Mouse (Mus musculus) bone marrow, adult 2 months (tissue): Measurements from ENCODE around the gene Bsn. TPM values are rescaled to one million over a fixed set of nuclear protein-coding genes. Genes with fewer than 3 reads are reported as not detected.

Source experiments
- H3K27ac ChIP-seq: fragments of 200-500 bp; 2 replicates; pipeline ENCODE4 v1.5.1; 2012; ENCODE audit warnings: low read depth, mild to moderate bottlenecking, control low read depth, inconsistent platforms, low read length; ENCODE audit not compliant: control insufficient read depth, poor library complexity, insufficient read depth
- H3K4me1 ChIP-seq: fragments of 200-500 bp; 2 replicates; pipeline ENCODE4 v1.6.1; 2011; ENCODE audit warnings: low read length; ENCODE audit not compliant: control insufficient read depth, insufficient read depth
- H3K4me3 ChIP-seq: fragments of 200-500 bp; replicated peaks from 2 replicates; pipeline ENCODE3; 2011; ENCODE audit warnings: mild to moderate bottlenecking, low read depth, low read length, control low read depth; ENCODE audit not compliant: control insufficient read depth
- CTCF ChIP-seq: fragments of 200-500 bp; IDR thresholded peaks from 2 replicates; pipeline ENCODE4 v1.5.1; 2011; ENCODE audit warnings: low read length, control low read depth; ENCODE audit not compliant: control insufficient read depth, insufficient read depth
- POLR2A ChIP-seq: fragments of 200-500 bp; IDR thresholded peaks from 2 replicates; pipeline ENCODE4 v1.6.1; 2011; ENCODE audit warnings: low read depth, mild to moderate bottlenecking, control low read depth, low read length, borderline replicate concordance; ENCODE audit not compliant: control insufficient read depth
- WGBS: fragments of 180-500 bp; shearing (Covaris S2); methylation state at CpG from one replicate; pipeline ENCODE4 v1.1.7; 2018; 5-methylcytosine and 5-hydroxymethylcytosine counted together
- polyA plus RNA-seq: library from polyadenylated mRNA; stranded (reverse); fragments of >200 nt; gene quantifications from 2 replicates; pipeline ENCODE4 v1.2.4, GENCODE M21; 2011; ENCODE audit warnings: low replicate concordance; ENCODE audit not compliant: missing spikeins, insufficient read depth, insufficient read length

The Bsn gene
- polyA plus RNA-seq, 1 experiment = 1.9 TPM

DNA sequence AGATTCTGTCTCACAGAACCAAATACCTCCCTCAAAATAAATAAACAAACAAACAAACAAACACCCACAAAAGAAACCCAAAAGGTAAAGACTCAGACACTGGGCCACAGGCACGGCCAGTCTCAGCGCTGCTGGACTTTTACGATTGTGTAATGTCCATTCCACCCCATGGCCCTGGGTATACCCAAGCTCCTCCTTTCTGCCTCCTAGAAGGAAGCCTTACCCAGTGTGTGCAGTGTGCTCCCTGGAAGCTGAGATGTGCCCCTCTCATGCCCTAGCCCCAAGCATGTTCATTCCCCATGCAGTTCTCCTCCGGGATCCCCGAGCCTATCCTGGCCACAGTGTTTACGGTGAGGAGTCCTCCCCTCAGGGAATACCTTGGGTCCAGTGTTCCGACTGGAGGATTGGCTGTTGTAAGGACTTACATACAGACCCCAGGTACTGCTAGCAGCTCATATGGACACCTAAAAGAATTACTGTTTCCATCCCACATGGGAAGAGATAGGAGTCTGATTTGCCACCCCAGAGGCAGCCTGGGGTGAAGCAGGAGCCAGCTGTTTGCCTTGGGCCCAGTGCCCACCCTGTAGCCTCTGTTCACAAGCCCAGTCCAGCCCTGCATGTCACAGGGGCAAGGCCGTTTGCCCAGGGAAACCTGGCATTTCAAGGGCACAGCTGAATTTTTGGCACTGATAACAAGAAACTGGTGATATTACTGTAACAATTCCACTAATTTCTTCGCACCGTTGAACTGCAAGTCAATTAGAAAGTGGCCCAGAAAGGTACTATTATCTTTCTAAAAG is 68.8 kb downstream of the Bsn start:
- H3K27ac ChIP-seq = no peak overlapping the region
- 83% methylated on average over 10 of the region's 10 CpGs for WGBS
- TF ChIP-seq POLR2A (no peak), CTCF (no peak)
- H3K4me1 ChIP-seq = peaks cover 2% of the 10 kb centered on the region; the same call in 1 of the 2 replicates
- no peak overlapping the region for H3K4me3 ChIP-seq

DNA sequence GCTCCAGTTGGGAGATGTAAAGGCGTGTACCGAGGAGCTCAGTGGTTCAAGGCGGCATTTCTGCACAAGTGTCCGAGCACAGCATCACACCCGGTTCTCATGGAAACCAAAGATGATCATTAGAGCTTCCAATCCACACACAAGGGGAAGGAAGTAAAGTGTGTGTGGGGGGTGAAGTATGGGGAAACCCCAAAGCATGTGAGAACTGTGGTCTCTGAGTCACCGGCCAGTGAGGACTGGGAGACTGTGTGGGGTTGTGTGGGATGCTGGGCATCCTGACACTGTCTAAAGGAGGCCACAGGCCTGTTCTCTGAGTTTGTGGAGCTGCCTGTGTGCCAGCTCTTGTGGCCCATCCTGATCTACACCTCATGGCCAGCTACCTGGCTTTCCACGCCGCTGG is 69.5 kb downstream of the Bsn start:
- no peak overlapping the region for H3K4me3 ChIP-seq
- TF ChIP-seq POLR2A = no peak
- no peak for TF ChIP-seq CTCF
- no peak overlapping the region for H3K27ac ChIP-seq
- 41% methylated on average over 8 of the region's 8 CpGs for WGBS
- H3K4me1 ChIP-seq = peaks cover 2% of the 10 kb centered on the region; the same call in 1 of the 2 replicates

DNA sequence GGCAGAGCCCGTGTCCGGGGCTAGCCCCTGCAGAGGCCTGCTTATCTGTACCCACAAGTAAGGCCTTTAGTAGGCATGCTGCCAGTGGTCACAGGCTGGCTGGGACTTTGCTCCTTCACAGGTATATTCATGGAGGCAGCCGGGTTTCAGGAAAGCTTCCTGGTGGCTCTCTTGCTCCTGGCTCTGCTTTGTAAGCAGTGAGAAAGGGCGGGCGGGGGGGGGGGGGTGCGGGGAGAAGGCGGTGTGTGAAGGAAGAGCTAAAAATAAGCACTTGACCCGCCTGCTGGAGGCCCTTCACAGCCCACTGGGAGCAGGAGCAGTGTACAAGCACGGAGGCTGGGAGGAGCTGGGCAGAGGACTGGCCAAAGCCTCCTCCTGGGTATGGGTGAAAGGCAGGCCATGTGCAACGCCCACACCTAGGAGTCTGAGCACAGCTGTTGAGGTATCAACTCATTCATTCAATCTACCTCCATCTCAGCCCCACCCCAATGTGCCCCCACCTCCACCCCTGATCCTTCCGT is 70.2 kb downstream of the Bsn start:
- no peak overlapping the region for H3K27ac ChIP-seq
- H3K4me1 ChIP-seq = peaks cover 2% of the 10 kb centered on the region; the same call in 1 of the 2 replicates
- TF ChIP-seq POLR2A = no peak
- TF ChIP-seq CTCF = no peak
- 31% methylated on average over 11 of the region's 11 CpGs for WGBS
- no peak overlapping the region for H3K4me3 ChIP-seq

DNA sequence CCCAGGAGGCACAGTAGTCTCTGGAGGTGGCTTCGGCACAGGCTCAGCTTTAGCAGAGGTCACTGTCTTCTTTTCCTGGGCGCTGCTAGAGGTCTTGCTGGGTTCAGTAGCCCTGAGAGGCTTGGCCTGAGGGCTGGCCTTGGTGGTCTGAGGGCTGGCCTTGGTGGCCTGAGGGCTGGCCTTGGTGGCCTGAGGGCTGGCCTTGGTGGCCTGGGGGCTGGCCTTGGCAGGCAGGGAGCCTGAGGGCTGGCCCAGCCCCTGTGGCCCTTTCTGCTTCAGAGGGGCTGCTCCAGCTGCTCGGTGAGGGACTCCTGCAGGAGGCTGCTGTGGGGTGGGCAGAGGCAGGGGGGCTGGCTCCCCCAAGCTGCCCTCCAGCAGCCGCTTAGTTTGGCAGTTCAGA is 73.0 kb downstream of the Bsn start:
- no peak overlapping the region for H3K27ac ChIP-seq
- TF ChIP-seq CTCF (no peak), POLR2A (no peak)
- H3K4me1 ChIP-seq = peaks cover 2% of the 10 kb centered on the region; the same call in 1 of the 2 replicates
- H3K4me3 ChIP-seq = no peak overlapping the region
- 64% methylated on average over 4 of the region's 4 CpGs for WGBS

DNA sequence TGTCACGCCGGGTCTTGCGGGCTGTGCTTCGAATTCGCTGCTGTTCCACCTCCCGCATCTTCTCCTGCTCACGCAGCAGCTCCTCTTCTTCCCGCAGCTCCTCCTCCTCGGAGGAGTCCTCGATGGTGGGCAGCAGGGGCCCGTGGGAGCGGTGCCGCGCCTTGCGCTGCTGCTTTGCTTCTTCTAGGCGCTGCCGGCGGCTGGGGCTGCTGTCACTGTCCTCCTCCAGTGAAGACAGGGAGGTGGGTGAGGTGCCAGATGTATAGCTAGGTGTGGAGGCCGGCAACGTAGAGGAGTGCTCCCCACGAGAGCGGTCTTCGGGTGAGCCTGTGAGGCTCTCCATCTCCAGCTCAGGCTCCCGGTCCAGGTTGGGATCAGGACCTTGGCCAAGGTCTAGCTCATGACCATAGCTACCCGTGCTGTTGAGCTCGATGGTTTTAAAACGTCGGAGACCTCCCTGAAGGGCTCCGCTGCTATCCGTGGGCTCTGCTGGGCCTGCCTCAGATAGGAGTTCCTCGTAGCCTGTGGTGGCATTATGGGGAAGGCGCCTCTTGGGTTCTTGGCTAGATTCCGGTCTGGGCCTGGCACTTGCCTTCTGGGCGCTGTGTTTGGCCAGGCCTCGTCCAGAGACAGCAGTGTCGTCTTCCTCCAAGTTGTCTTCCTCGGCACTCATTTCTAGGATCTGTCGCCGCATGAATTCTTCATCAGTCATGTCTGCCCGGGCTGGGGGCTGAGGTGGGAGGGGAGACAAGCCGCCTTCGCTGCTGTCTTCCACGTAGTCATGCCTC is 74.7 kb downstream of the Bsn start:
- H3K4me1 ChIP-seq = peaks cover 6% of the 10 kb centered on the region
- WGBS = 87% methylated on average over 43 of the region's 43 CpGs
- no peak overlapping the region for H3K4me3 ChIP-seq
- H3K27ac ChIP-seq = no peak overlapping the region
- TF ChIP-seq CTCF = no peak
- no peak for TF ChIP-seq POLR2A

DNA sequence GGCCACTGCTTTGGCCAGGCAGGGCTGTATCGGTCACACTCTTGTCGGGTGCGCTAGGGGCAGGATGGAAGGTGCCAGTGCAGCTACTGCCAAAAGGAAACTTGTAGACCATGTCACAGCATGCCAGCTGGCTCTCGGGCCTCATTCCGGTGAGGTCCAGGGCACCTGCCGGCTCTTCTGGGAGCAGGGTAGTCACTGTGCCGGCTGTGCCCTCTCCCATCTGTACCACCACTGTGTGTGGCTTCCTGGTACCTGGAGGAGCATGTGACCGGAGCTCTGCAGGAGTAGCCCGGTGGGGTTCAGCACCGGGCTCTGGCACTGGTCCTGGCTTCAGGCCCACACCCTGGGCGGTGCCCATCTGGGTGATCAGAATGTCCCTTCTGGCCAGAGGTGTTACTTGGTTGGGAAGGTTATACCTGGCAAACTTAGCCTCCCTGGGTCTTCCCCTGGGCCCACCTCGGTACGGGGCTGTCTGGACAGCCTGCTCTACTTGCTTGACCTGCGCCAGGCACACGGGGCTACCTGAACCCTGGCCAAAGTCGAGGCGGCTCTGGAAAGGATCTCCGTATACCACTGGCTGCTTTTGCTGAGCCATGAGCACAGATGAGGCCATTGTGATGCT is 77.4 kb downstream of the Bsn start:
- WGBS = 92% methylated on average over 18 of the region's 18 CpGs
- peaks cover 9% of the 10 kb centered on the region for H3K4me1 ChIP-seq
- H3K27ac ChIP-seq = no peak overlapping the region
- no peak overlapping the region for H3K4me3 ChIP-seq
- TF ChIP-seq POLR2A (no peak), CTCF (no peak)

DNA sequence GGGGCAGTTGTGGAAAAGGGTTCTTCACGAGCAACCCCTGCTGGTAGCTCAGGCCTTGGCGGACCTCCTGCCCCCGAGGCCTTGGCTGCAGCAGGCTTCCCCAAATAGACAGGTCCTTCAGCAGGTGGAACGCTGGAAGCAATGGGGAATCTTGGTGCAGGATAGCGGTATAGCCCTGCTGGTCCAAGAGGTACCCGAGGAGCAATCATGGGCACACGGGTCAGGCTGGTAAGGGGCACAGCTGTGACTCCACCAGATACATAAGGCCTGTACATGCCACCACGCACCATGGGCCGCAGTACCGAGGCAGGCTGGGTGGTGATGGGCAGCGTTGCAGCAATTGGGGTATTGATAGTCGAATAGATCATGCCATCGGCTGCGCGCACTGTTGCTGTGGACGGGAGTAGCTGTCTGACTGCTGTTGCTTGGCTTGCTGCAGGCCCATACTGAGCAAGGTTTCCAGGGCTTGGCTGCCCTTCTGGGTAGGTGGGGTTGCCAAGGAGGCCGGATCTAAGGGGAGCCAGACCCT is 78.5 kb downstream of the Bsn start:
- H3K4me3 ChIP-seq = no peak overlapping the region
- peaks cover 9% of the 10 kb centered on the region for H3K4me1 ChIP-seq
- WGBS = 62% methylated on average over 17 of the region's 17 CpGs
- no peak overlapping the region for H3K27ac ChIP-seq
- TF ChIP-seq CTCF (no peak), POLR2A (no peak)

DNA sequence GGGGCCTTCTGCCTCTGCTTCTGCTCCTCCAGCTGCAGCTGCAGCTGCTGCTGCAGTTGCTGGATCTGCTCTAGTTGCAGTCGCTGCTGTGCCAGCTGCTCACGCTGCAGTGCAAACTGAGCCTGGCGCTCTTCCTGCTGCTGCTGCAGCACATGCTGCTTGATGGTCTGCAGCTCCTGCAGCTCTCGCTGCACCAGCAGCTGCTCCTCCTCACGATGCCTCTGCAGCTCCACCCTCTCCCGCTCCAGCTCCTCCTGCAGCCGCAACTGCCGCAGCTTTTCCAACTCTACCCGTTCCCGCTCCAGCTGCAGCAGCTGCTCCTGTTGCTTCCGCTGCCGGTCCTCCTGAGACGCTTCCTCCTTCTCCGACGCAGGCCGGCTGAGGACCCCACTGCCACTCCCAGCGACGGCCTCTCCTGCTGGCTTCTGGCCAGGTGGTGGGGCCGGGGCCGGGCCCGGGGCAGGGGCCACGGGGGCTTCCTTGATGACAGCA is 79.0 kb downstream of the Bsn start:
- Histone ChIP-seq H3K4me1 (peaks cover 9% of the 10 kb centered on the region), H3K27ac (peak overlapping the region; percentile 19; the same call in 1 of the 2 replicates), H3K4me3 (peak overlapping the region; percentile 69)
- TF ChIP-seq CTCF (no peak), POLR2A (no peak; the same call in 1 of the 2 replicates)
- 6% methylated on average over 22 of the region's 22 CpGs for WGBS
